Mouse (Mus musculus): ENCODE results near the gene Ankrd55.

DNA sequence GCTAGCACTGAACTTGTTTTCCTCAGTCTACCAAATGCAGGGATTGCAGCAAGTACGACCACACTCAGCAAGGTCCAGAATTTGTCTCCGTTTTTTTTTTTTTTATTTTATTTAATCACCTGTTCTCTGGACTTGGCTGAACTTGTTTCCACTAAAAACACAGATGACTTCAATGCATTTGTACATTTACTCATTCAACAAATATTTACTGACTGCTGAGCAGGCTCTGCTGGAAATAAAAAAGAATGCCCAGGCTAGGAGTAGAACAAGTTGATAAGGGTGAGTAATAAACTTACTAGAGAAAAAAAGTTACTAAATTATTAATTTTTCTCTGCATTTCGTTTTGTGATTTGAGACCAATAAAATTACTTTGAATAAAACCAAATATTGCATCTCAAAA lies 103.1 kb downstream of the Ankrd55 start:
- no peak for TF ChIP-seq CTCF (conservative IDR thresholded peaks at IDR 0.05; ENCODE audit: low read length)
- no peak for TF ChIP-seq POU5F1 (IDR thresholded peaks at IDR 0.05; ENCODE audit: borderline replicate concordance, low read length)
- no peak for TF ChIP-seq NANOG (IDR thresholded peaks at IDR 0.05; ENCODE audit: borderline replicate concordance, low read length)

All from E14TG2a.4 (cell line).